Mouse (Mus musculus): ENCODE data around the gene Twist2.

Twist2 gene

GRCm38 (mm10) chr1:91875042-91875720, 73.9 kb downstream of the Twist2 start:
- no peak for DNase-seq

GRCm38 (mm10) chr1:91878696-91879095, 77.4 kb downstream of the Twist2 start:
- no peak for DNase-seq

GRCm38 (mm10) chr1:91880156-91880555, 78.9 kb downstream of the Twist2 start:
- no peak for DNase-seq

GRCm38 (mm10) chr1:91880899-91881298, 79.6 kb downstream of the Twist2 start:
- no peak for DNase-seq

- DNase-seq: no peak
Measured at GRCm38 (mm10) chr1:91883115-91883514, 81.9 kb downstream of the Twist2 start.

GRCm38 (mm10) chr1:91893598-91893997, 92.3 kb downstream of the Twist2 start:
- DNase-seq: no peak

- no peak for DNase-seq
Measured at GRCm38 (mm10) chr1:91894286-91894685, 93.0 kb downstream of the Twist2 start.

- no peak for DNase-seq
Measured at GRCm38 (mm10) chr1:91897078-91897477, 95.8 kb downstream of the Twist2 start.

All from lung, adult 18-20 months (tissue).